Mouse (Mus musculus): ENCODE measurements around the gene Tle1. TPM values are rescaled to one million over a fixed set of nuclear protein-coding genes. Genes with fewer than 3 reads are reported as not detected.

The Tle1 gene
- polyA plus RNA-seq (2015; fragmentation: Illumina TruSeq; extraction: RNeasy Lipid Tissue Mini Kit (QIAGEN cat#74804); ENCODE audit: low read depth, low replicate concordance), result 31.8 TPM

DNA sequence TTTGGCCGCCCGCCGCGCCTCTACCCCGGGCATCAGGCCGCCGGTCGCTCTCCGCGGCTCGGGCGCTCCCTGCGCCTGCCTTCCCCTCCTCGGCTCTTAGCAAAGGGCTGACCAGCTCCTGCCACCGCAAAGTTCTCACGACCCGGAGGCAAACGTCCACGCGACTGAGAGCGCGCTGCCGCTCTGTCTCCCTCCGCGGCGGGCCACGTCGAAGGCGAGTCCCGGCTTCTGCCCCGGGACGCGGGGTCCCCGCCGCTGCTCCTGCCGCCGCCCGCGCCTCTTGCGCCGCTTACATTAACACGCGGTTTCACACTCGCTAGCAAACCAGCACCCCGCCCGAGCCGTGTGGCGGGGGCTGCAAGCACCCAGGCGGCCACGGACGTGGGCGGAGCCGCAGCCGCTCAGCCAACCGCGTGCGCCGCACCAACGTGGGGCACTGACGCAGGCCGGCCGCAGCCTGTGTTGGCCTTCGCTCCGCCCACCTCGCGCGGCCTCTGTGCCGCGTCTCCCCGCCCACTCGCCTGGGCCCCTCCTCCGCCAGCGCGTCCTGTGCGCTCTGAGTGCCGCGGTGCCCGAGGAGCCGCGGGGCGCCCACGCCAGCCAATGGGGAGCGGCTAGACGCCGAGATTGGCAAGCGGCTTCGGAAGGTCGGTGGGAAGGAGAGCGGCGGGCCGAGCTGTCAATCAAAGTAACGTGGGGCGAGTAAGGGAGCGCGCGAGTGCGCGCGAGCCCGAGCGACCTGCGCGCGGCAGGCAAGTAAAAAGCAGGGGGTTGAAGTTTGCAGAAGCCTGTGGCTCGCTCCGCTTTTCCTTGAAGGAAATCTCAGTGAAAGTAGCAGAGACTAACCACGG lies at the start of gene Tle1:
Gene Tle1, minus strand, starts transcription at position 361 of the 851 bp plus-strand sequence.

Measured in brain, adult 10 weeks (tissue).